Mouse (Mus musculus) spleen, adult 12 weeks (tissue): Measurements from ENCODE around the gene Acss2.

Source experiments
- DNase-seq: peaks from one replicate; pipeline ENCODE4 v3.0.0; 2022; ENCODE audit warnings: low spot score

Acss2 gene

GRCm38 (mm10) chr2:155589521-155589920, 71.8 kb downstream of the Acss2 start:
- DNase-seq: no peak

- DNase-seq: no peak
Measured at GRCm38 (mm10) chr2:155590876-155591275, 73.1 kb downstream of the Acss2 start.

DNA sequence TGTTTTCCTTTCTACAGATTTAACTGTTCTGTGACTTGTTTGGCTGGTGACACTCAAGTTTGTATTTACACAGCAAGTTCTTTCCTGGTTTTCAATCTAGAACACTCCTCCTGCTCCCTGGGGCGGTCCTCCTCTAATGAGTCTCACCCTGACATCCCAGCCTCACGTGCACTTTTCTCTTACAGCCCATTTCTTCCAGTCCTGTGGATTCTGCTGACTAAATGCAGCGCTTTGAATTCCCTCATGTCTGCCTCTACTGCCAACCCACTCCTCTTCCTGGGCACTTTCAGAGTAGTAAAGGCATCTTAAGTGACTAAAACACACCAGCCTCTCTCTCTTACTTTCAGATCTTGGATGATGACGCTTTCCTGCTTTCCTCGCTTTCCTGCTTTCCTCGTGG, 73.9 kb downstream of the Acss2 start:
- no peak for DNase-seq

GRCm38 (mm10) chr2:155592137-155592853, 74.5 kb downstream of the Acss2 start, which contains the start of gene Gss:
TSS of gene Gss (minus strand) at chr2:155592810.
- DNase-seq: peak; percentile 96

DNA sequence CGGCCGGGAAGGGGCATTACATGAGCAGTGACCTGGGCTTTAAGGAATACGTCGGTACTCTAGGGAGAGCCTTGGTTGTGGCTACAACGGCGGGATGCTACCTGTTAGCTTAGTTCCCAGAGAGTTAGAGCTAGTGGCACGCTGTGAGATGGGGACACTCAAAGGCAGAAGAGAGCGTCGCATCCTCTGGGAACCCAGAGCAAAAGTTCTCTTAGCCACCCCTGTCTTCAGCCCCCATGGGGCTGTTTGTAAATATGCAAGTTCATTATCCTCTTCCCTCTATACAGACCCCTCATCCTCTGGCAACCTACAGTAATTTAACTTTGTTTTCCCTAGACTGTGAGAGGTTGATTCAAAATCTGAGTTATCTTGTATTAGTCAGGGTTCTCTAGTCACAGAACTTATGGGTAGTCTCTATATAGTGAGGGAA, 75.1 kb downstream of the Acss2 start:
- no peak for DNase-seq

GRCm38 (mm10) chr2:155595516-155595915, 77.8 kb downstream of the Acss2 start:
- no peak for DNase-seq

DNA sequence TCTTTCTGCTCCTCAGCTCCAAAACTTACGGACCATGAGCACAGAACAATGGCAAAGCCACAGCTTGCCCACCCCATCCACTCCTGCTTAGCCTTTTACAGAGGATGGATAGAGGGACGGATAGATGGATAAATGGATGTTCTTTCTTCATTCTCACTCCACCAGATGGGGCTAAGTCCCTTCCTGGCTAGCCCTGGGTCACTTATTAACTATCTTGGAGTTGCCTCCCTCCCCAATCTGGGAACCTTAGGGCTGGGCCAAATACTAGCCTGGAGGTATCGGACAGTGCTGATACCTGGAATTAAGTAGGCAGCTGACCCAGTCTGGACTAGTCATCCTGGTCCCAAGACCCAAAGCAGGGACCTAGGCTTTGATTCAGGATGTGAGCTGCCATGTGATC, 86.0 kb downstream of the Acss2 start:
- no peak for DNase-seq

GRCm38 (mm10) chr2:155604560-155605235, 87.0 kb downstream of the Acss2 start:
- DNase-seq: no peak

DNA sequence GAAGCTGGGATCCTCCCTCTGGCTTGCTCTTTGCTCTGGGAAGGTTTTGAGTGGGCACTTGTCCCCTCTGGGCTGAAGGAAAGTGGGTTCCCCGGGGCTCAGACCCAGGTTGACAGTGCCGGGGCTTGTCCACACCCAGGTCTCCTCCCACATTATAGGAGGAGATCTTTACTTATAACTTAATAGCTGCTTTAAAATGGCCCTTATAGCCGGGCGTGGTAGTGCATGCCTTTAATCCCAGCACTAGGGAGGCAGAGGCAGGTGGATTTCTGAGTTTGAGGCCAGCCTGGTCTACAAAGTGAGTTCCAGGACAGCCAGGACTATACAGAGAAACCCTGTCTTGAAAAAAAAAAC, 87.5 kb downstream of the Acss2 start:
- DNase-seq: peak; percentile 25

GRCm38 (mm10) chr2:155606360-155606759, 88.6 kb downstream of the Acss2 start:
- DNase-seq: no peak

DNA sequence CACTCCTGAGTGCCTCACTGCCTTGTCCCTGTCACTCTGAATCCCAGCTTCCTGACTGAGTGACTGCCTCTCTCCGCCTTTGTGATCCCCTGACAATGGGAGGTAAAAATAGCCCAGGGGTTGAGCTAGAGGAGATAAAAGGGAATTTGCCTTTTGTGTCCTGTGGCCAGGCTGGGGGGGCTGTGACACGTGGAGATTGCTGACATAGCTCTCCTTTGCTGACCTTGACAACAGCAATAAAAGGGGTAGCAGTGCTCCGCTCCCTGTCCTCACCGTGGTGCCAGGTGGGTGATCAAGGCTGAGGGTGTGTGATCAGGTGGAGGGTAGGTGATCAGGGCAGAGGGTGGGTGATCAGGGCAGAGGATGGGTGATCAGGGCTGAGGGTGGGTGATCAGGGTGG, 93.2 kb downstream of the Acss2 start, which contains the start of gene Myh7b:
Gene Myh7b (plus strand): TSS at position 235 of the 400 bp plus-strand sequence.
- no peak for DNase-seq

- no peak for DNase-seq
Measured at GRCm38 (mm10) chr2:155611834-155612550, 94.2 kb downstream of the Acss2 start.

GRCm38 (mm10) chr2:155613326-155613755, 95.6 kb downstream of the Acss2 start:
- DNase-seq: peak; percentile 80

- DNase-seq: no peak
Measured at GRCm38 (mm10) chr2:155613953-155614352, 96.2 kb downstream of the Acss2 start.

DNA sequence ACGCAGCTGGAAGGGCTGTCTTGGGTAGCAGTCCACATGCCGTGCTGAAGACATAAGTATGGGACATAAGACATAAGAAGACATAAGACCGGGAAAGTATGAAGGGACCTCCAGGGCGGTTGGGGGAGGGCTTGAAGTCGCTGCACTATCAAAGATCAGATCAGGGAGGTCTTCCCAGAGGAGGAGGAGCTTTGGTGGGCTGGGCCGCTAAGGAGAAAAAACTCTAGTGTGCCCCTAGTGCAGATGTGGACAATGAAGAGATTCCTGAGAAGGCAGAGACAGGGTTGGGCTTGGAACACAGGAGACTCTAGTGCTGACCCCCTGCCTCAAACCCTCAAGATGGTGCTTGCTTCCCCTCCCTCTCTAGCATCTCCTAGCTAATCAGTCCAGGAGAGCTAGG, 99.2 kb downstream of the Acss2 start:
- no peak for DNase-seq

- DNase-seq: peak; percentile 78
Measured at GRCm38 (mm10) chr2:155619817-155620216, 102.1 kb downstream of the Acss2 start.

DNA sequence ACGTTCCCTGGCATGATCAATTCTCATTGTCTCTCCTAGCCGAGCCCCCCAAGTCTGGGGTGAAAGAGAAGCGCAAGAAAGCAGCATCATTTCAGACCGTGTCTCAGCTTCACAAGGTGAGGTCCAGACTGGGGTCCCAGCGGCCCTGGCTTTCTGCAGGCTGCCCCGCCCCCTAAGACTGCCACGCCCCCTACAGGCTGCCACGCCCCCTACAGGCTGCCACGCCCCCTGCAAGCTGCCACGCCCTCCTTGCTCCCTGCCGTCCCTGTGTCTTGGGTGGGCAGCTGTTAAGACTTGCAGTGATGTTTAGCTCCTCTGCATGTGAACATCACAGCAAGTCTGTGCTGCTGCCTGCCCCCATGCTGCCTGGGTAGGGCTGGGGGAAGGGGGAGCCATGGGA, 104.9 kb downstream of the Acss2 start:
- no peak for DNase-seq

DNA sequence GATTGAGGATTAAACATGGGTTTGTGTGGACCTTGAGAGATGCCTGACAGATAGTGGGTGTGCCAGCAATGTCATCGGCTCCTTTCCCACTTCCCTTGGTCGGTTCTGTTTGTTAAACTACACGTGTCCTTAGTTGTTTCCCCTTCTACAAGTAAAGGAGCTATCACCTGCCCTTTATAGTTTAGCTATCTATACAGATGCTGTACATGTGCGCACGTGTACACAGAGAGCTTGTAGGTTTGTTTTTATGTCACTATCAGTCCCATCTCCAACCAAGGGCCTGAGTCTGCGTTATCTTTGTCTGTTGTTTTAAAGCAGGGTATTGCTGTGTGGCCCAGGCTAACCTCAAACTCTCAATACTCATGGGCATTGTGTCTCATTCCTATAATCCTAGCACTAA, 106.2 kb downstream of the Acss2 start:
- DNase-seq: no peak

DNA sequence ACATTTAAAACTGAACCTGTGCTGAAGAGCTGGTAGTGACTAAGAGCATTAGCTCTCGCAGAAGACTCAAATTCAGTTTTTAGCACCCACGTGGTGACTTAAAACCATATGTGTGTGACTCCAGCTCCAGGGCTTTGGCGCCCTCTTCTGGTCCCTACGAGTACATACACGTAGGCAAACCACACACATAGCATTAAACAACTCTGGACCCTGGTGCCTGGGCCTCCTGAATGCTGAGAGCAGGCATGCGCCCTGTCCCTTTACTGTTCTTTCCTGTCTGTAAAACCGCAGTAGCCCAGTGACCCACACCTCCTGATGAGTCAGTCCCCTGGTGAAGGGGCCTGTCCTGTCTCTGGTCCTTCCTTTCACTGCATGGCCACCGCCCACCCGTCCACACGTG, 107.0 kb downstream of the Acss2 start:
- no peak for DNase-seq

DNA sequence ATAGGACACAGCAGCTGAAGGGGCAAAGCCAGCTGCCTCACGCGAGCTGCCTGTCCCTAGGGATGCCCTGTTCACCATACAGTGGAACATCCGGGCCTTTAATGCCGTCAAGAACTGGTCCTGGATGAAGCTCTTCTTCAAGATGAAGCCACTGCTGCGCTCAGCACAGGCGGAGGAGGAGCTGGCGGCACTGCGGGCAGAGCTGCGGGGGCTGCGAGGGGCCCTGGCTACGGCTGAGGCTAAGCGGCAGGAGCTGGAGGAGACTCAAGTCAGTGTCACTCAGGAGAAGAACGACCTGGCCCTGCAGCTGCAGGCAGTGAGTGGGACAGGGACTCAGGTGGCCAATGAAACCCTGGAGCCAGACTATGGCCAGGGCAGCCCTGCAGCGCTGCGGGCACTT, 108.5 kb downstream of the Acss2 start:
- DNase-seq: no peak

DNA sequence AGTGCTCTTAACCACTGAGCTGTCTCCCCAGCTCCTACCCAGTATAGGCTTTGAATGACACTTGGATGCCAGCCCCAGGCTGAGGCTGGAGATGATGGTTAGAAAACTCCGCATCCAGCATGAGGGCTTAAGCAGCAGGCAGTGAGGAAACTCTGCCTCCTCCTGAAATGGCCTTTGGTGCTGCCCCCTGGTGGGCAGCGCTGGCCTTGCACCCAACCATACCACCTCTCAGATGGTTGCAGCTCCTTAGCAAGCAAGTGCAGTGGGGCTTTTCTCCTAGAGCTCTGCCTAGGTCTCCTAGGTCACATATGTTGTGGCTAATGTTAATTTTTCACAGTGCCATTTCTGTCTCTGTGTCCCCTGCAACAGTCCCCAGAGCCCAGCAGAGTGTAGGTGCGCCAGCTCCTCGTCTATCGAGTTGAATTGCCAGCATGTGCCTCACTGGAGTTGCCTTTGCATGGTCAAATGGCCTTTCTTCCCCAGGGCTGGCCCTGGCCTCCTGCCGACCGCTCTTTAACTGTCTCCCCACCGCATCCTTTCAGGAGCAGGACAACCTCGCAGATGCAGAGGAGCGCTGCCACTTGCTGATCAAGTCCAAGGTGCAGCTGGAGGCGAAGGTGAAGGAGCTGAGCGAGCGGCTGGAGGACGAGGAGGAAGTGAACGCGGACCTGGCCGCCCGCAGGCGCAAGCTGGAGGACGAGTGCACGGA, 109.4 kb downstream of the Acss2 start:
- DNase-seq: no peak

DNA sequence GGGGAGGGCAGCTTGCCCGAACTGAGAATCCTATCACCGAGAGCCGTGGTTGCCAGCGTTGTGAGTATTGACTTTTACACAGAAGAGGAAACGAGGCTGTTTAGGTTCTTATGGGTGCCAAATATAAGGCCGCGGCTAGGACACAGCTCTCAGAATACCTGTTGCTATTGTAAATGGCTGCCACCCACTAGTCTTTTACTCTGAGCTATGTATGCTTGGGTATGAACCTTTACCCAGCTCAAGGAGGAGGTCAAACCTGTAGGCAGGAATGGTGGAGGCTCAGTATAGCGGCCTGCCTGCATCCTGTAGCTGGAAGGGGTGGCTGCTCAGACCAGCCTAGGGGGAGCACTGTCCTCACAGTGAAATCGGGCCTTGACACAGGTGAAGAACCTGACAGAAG, 110.4 kb downstream of the Acss2 start:
- no peak for DNase-seq
